Mouse (Mus musculus): ENCODE data around the gene B4galnt2. TPM values are rescaled to one million over a fixed set of nuclear protein-coding genes. Genes with fewer than 3 reads are reported as not detected.

B4galnt2 gene
- total RNA-seq (2023): 0.31 to 1.2 TPM (median 0.89 TPM) in 3 of 4 replicates, not detected in the other

DNA sequence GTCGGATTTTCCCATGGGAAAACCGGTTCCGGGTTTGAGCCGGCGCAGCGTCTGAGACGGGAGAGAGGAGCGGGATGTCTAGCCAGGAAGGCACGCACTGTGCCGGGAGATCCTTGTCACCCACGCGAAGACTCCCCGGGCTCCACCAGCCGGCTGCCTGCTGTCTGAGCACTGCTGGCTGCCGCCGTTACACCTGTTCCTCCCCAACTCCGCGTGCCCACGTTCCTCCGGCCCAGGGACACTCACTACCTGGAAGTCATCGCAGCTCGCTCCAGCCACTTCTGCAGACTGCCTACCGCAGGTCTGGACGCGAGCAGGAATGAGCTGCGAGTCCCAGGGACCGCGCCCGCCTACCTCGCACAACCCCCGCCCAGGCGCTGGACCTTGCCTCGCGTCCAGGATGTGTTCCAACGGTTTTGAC lies at the start of gene B4galnt2:
TSS of gene B4galnt2 (minus strand) at position 321 of the 421 bp plus-strand sequence.

DNA sequence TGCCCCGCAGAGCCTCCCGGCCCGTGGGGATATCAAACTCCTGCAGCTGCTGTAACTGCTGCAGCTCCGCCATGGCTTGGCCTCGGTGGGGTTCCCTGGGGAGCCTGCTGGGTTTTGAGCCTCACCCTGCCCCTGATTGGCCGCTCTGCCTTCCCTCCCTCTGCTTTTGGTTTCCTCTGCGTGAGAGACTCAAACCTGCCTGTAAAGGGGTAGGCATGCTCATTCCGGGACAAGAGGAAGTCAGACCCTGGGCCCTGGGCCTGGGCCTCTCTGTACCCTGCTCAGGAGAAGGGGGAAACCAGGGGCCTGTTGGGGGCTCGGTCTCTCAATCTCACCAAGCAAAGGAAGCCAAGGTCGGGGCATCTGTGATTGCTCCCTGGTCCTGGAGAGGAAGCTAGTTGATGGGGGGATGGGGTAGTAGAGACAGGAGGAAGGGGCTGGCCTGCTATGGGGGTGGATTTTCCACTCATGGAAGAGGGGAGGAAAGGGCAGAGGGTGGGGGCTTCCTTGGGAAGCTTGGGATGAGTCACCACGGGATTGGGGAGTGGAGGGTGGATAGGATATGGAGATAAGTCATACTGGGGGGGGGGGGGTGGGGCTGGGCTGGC lies 72.5 kb downstream of the B4galnt2 start, which contains the start of gene Abi3:
TSS of gene Abi3 (minus strand) at position 403 of the 608 bp plus-strand sequence.

DNA sequence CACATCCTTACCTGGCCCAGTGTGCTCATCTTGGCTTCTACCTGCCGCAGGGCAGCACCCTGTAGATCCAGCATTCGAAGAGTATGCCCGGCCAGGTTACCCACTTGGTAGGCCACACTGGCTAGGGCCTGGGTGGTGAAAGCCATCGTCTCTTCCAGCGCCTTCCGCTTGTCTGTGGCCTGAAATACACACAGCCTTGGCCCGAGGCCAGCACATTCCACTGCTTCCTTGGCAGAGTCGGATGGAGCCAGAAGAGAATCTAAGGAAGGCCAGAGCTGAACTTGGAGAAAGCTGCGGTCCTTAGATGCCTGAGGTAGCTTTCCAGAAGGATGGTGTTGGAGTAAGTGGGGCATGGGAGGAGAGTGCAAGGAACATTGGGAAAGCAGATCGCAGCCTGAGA lies 77.6 kb downstream of the B4galnt2 start, which contains the start of gene Gngt2:
TSS of gene Gngt2 (plus strand) at position 158 of the 400 bp plus-strand sequence.

DNA sequence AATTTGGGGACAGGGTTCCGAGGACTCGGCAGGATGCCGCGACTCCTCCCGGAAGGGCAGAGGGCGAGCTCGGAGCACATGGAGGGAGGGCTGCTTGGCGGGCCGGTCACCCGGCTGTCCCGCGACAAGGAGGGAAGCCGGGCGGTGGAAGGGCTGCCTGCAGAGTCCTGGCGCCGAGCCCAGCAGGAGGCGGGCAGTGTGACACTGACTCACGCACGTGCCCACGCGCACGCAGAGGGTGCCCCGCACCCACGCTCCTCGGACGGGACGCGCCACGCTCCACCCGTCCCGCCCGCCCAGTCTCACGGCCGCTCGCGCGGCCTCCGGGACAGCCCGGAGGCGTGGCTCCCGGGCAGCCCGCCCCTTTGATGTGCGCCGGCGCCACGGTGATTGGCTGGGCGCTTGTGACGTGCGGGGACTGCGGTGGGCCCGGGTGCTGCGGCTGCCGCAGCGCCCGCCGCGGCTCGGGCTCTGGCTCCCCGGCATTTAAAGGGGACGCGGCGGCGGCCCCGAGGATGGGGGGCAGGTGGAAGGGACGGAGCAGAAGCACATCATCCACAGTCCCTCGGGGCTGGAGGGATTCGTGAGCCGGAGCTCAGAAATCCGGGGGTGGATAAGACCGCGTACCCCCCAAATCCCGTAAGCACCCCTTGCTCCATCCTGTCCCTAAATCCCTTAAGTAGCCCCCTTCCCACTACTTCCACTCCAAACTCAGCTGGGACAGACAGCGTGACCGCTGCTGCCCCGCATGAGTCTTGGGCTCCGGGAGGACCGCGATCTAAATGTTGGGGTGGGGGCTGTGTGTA lies 90.4 kb downstream of the B4galnt2 start, which contains the start of gene Phospho1:
TSS of gene Phospho1 (plus strand) at position 429 of the 806 bp plus-strand sequence.

Other genes with a start within 250 kb of the B4galnt2 start
- 29.9 to 52.8 TPM (median 40.3 TPM) in 4 replicates for gene Phb, start 247.9 kb downstream of the B4galnt2 start, total RNA-seq (2023)
- gene Zfp652, start 202.2 kb downstream of the B4galnt2 start, total RNA-seq (2023): 57.0 to 59.9 TPM (median 58.5 TPM) in 4 replicates
- 2.8 to 3.3 TPM (median 3.0 TPM) in 4 replicates for gene B130006D01Rik, start 191.3 kb downstream of the B4galnt2 start, total RNA-seq (2023)
- gene Phospho1, start 90.4 kb downstream of the B4galnt2 start, total RNA-seq (2023): not detected in 4 replicates
- 49.1 to 61.5 TPM (median 54.0 TPM) in 4 replicates for gene Gngt2, start 77.7 kb downstream of the B4galnt2 start, total RNA-seq (2023)
- 81.1 to 94.4 TPM (median 86.6 TPM) in 4 replicates for gene Abi3, start 72.4 kb downstream of the B4galnt2 start, total RNA-seq (2023)
- gene Igf2bp1, start 91.0 kb upstream of the B4galnt2 start, total RNA-seq (2023): not detected in 4 replicates
- gene Gip, start 109.7 kb upstream of the B4galnt2 start, total RNA-seq (2023): not detected in 4 replicates
- 55.9 to 63.2 TPM (median 59.9 TPM) in 4 replicates for gene Snf8, start 120.0 kb upstream of the B4galnt2 start, total RNA-seq (2023)
- 50.6 to 51.5 TPM (median 51.0 TPM) in 4 replicates for gene Ube2z, start 150.5 kb upstream of the B4galnt2 start, total RNA-seq (2023)
- gene Atp5g1, start 160.8 kb upstream of the B4galnt2 start, total RNA-seq (2023): 90.4 to 106 TPM (median 95.4 TPM) in 4 replicates
- gene Calcoco2, start 197.1 kb upstream of the B4galnt2 start, total RNA-seq (2023): not detected in 4 replicates
- not detected in 4 replicates for gene Ttll6, start 218.9 kb upstream of the B4galnt2 start, total RNA-seq (2023)

Data from B cell, adult 62 days (primary cell).